Mouse (Mus musculus) kidney, adult 2 months (tissue): ENCODE data around the gene Bloc1s3. TPM values are rescaled to one million over a fixed set of nuclear protein-coding genes. Genes with fewer than 3 reads are reported as not detected.

Experiments used
- DNase-seq: peaks from one replicate; pipeline ENCODE4 v3.0.0; 2021
- H3K27ac ChIP-seq: fragments of 200-500 bp; 2 replicates; pipeline ENCODE4 v1.5.1; 2012; ENCODE audit warnings: low read depth, low read length, control low read depth, inconsistent platforms; ENCODE audit not compliant: insufficient read depth
- H3K27me3 ChIP-seq: fragments of 200-500 bp; replicated peaks from 2 replicates; pipeline ENCODE4 v1.6.1; 2012; ENCODE audit warnings: mild to moderate bottlenecking, moderate library complexity, low read length, inconsistent platforms; ENCODE audit not compliant: control insufficient read depth, insufficient read depth
- H3K36me3 ChIP-seq: fragments of 200-500 bp; 2 replicates; pipeline ENCODE4 v1.6.1; 2012; ENCODE audit warnings: mild to moderate bottlenecking, moderate library complexity, low read length, inconsistent platforms; ENCODE audit not compliant: control insufficient read depth, insufficient read depth
- H3K4me1 ChIP-seq: fragments of 200-500 bp; 2 replicates; pipeline ENCODE4 v1.6.1; 2011; ENCODE audit warnings: low read length; ENCODE audit not compliant: control insufficient read depth, insufficient read depth
- H3K4me3 ChIP-seq: fragments of 200-500 bp; 2 replicates; pipeline ENCODE4 v1.5.1; 2011; ENCODE audit warnings: mild to moderate bottlenecking, low read depth, low read length, control low read depth; ENCODE audit not compliant: insufficient read depth
- CTCF ChIP-seq: fragments of 200-500 bp; conservative IDR thresholded peaks from 2 replicates; pipeline ENCODE4 v1.5.1; 2011; ENCODE audit warnings: low read depth, mild to moderate bottlenecking, control low read depth, low read length, moderate library complexity, mixed read lengths; ENCODE audit not compliant: insufficient read depth, insufficient read length
- POLR2A ChIP-seq: fragments of 200-500 bp; IDR thresholded peaks from one replicate; pipeline ENCODE4 v1.6.1; 2011; ENCODE audit warnings: low read depth, low read length, control low read depth
- WGBS: fragments of 180-500 bp; shearing (Covaris S2); methylation state at CpG from one replicate; pipeline ENCODE4 v1.1.7; 2018; 5-methylcytosine and 5-hydroxymethylcytosine counted together
- polyA plus RNA-seq: library from polyadenylated mRNA; depleted of rRNA; stranded (reverse); fragments of >200 nt; gene quantifications from 2 replicates; pipeline ENCODE4 v1.2.3, GENCODE M21; 2012; rRNA removed

The Bloc1s3 gene
- polyA plus RNA-seq: 8.6 and 10.3 TPM in 2 replicates

GRCm38 (mm10) chr7:19508150-19508923, at the start of gene Bloc1s3, which contains the start of gene Trappc6a:
Gene Bloc1s3, minus strand, starts transcription at chr7:19508367.
Gene Trappc6a, plus strand, starts transcription at chr7:19508395.
- H3K4me3 ChIP-seq: peak within 1 kb of the TSS; percentile 79
- under 1% methylated on average over 56 of the region's 56 CpGs for WGBS
- TF ChIP-seq CTCF: no peak
- no peak for TF ChIP-seq POLR2A
- no peaks in the 10 kb centered on the region for H3K27me3 ChIP-seq
- DNase-seq: peak; percentile 97
- 0 out of 2 replicates have a peak, but pooled peaks cover 3% of the 10 kb centered on the region for H3K4me1 ChIP-seq
- H3K36me3 ChIP-seq: no peaks in the 10 kb centered on the region
- H3K27ac ChIP-seq: peak within 1 kb of the TSS; percentile 54

DNA sequence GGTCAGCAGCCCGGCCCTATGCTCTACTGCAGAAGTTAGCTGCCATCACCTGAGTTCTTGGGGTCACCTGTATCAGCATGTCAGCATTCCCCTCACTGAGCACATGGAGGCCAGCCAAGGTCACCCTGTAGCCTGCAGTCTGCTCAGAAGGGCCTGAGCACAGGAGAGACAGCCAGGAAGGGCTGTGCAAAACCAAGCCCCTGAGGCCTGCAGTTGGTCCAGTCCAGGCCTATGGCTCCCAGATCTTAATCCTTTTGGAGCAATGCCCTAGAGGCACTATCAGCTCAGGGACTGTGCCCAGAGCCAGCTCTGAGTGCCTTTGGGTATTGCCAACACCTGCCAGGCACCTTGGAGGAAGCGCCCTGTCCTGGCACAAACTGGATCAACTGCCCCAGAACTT, 48.9 kb upstream of the Bloc1s3 start:
- 60% methylated on average over 2 of the region's 2 CpGs for WGBS

DNA sequence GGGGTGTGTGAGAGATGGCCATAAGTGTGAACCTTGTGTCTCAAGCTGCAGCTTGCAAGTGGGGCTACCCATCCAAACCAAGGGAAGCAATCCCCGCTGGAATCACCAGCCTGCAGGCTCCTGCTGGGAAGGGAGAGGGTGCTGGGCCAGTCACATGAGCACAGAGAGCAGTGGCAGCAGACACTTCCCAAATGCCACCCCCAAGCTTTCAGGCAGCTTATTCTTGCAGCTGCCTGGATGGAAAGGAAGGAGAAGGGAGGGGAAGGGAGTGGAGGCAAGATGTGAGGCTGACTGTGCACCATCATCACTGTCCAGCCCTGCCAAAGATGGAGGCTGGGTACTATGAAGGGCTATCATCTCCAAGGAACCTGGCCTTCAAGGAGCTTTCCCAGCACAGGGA, 46.0 kb upstream of the Bloc1s3 start:
- WGBS: 63% methylated on average over 1 of the region's 1 CpGs
- H3K36me3 ChIP-seq: no peaks in the 10 kb centered on the region
- no peaks in the 10 kb centered on the region for H3K27me3 ChIP-seq
- H3K27ac ChIP-seq: no peak overlapping the region
- H3K4me1 ChIP-seq: peaks cover 30% of the 10 kb centered on the region
- no peak for DNase-seq
- TF ChIP-seq POLR2A (no peak), CTCF (no peak)
- H3K4me3 ChIP-seq: no peak overlapping the region

More for the DNA sequence above, 48.9 kb upstream of the Bloc1s3 start:
- H3K36me3 ChIP-seq: no peaks in the 10 kb centered on the region
- peak; percentile 69 for DNase-seq
- no peak for TF ChIP-seq POLR2A
- TF ChIP-seq CTCF: no peak
- H3K27ac ChIP-seq: no peak overlapping the region
- no peaks in the 10 kb centered on the region for H3K27me3 ChIP-seq
- H3K4me3 ChIP-seq: no peak overlapping the region
- H3K4me1 ChIP-seq: peaks cover 34% of the 10 kb centered on the region

DNA sequence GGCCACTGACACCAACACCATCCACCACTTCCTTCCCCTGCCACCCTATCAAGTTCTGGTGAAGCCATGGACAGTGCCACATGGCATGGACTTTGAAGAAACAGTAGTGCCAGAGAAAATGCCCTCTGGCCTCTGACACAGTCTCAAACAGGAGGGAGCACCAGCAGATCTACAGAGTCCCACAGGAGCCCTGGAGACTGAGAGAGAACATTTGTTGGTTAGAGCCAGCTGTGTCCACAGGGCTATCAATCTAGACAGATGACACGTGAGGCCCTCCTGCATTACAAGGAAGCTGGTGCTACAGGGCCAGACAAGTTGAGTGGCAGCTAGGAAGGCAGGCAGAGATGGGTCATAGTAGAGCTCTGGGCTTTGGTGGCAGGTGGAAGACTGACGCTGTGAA, 44.3 kb upstream of the Bloc1s3 start:
- Histone ChIP-seq H3K27ac (no peak overlapping the region), H3K4me3 (no peak overlapping the region), H3K36me3 (no peaks in the 10 kb centered on the region), H3K4me1 (peaks cover 15% of the 10 kb centered on the region), H3K27me3 (no peaks in the 10 kb centered on the region)
- WGBS: 43% methylated on average over 2 of the region's 2 CpGs
- TF ChIP-seq POLR2A: no peak
- TF ChIP-seq CTCF: no peak
- DNase-seq: no peak

DNA sequence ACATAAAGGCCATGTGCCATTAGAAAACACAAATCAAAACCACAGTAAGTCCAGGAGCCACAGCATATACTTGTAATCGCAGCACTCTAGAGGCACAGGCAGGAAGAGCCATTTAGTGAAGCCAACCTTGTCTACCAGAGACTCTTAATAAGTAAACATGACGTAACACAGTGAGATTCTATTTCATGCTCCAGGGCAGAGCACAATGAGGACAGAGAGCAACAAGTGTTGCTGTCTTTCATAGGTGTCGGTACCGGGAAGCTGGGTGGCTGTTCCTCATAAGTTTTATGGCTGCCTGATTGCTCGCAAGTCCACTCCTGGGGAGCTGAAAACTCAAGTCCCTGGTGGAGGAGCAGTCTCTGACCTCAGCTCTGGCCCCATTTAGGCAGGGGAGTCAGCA, 43.5 kb upstream of the Bloc1s3 start:
- no peaks in the 10 kb centered on the region for H3K36me3 ChIP-seq
- no peak overlapping the region for H3K4me3 ChIP-seq
- no peak for DNase-seq
- H3K27ac ChIP-seq: no peak overlapping the region
- WGBS: 53% methylated on average over 5 of the region's 5 CpGs
- TF ChIP-seq POLR2A: no peak
- no peak for TF ChIP-seq CTCF
- H3K4me1 ChIP-seq: peaks cover 10% of the 10 kb centered on the region
- no peaks in the 10 kb centered on the region for H3K27me3 ChIP-seq

DNA sequence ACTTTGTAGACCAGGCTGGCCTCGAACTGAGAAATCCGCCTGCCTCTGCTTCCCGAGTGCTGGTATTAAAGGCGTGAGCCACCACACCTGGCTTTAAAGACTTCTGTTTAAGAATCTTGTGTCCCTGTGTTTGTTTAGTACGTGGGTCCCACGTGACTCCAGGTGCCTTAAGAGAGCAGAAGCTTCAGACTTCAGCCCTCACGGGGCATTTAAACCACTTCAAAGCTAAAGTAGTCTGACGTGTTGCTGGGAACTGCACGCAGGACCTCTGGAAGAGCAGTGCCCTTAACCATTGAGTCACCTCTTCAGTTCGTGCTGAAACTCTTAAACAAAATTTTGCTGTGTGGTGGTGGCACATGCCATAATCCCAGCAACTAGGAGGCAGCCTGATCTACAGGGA, 41.2 kb upstream of the Bloc1s3 start:
- no peaks in the 10 kb centered on the region for H3K27me3 ChIP-seq
- H3K4me3 ChIP-seq: no peak overlapping the region
- no peak for DNase-seq
- H3K36me3 ChIP-seq: no peaks in the 10 kb centered on the region
- peaks cover 15% of the 10 kb centered on the region for H3K4me1 ChIP-seq
- H3K27ac ChIP-seq: no peak overlapping the region
- TF ChIP-seq CTCF (no peak), POLR2A (no peak)
- WGBS: 81% methylated on average over 10 of the region's 10 CpGs

GRCm38 (mm10) chr7:19547344-19547969, 39.3 kb upstream of the Bloc1s3 start:
- Histone ChIP-seq H3K27me3 (no peaks in the 10 kb centered on the region), H3K4me3 (no peak overlapping the region), H3K27ac (no peak overlapping the region), H3K36me3 (no peaks in the 10 kb centered on the region), H3K4me1 (peaks cover 19% of the 10 kb centered on the region)
- 67% methylated on average over 2 of the region's 2 CpGs for WGBS
- TF ChIP-seq CTCF (no peak), POLR2A (no peak)
- DNase-seq: no peak

DNA sequence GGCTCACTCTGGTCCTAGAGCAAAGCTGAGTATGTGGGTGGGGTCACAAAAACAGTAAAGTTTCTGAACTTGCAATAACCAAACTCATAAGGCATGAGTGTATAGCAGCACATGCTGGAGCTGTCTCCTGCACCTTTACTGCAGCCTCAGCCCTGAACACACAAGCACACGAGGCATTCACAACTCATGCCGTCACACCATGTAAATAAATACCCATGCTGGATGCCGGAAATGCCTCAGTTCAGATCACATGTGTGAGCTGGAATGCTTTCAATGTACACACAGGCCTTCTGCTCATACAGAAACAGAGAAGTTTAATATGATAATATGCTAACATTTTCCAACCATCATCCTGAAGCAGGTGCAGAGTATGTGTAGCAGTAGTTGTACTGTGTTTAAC, 37.8 kb upstream of the Bloc1s3 start:
- WGBS: 19% methylated on average over 3 of the region's 3 CpGs

More for the DNA sequence above, 37.8 kb upstream of the Bloc1s3 start:
- Histone ChIP-seq H3K4me3 (no peak overlapping the region), H3K27ac (no peak overlapping the region), H3K27me3 (no peaks in the 10 kb centered on the region), H3K36me3 (no peaks in the 10 kb centered on the region), H3K4me1 (peaks cover 28% of the 10 kb centered on the region)
- DNase-seq: no peak
- no peak for TF ChIP-seq POLR2A
- no peak for TF ChIP-seq CTCF
